Mouse (Mus musculus) C2C12 (cell line): ENCODE measurements around the gene Snai3. TPM values are rescaled to one million over a fixed set of nuclear protein-coding genes. Genes with fewer than 3 reads are reported as not detected.

Experiments
- H3K27me3 ChIP-seq: one replicate; pipeline ENCODE4 v1.6.1; 2011; ENCODE audit not compliant: control insufficient read depth, insufficient read depth, insufficient read length
- H3K36me3 ChIP-seq: one replicate; pipeline ENCODE4 v1.6.1; 2011; ENCODE audit not compliant: control insufficient read depth, insufficient read depth
- H3K4me3 ChIP-seq: one replicate; pipeline ENCODE4 v1.5.1; 2011; ENCODE audit warnings: mild to moderate bottlenecking, control low read depth; ENCODE audit not compliant: poor library complexity, insufficient read depth, severe bottlenecking
- H3K79me2 ChIP-seq: one replicate; pipeline ENCODE4 v1.6.1; 2011; ENCODE audit not compliant: control insufficient read depth, insufficient read depth
- H3K79me3 ChIP-seq: one replicate; pipeline ENCODE4 v1.6.1; 2011; ENCODE audit warnings: low read depth, control low read depth
- H3ac ChIP-seq: one replicate; pipeline ENCODE3; 2011; ENCODE audit warnings: low read depth; ENCODE audit not compliant: control insufficient read depth, insufficient read length
- CEBPB ChIP-seq: IDR thresholded peaks from one replicate; pipeline ENCODE4 v1.6.1; 2011; ENCODE audit warnings: low read depth, mild to moderate bottlenecking, control low read depth, moderate library complexity
- CTCF ChIP-seq: IDR thresholded peaks from one replicate; pipeline ENCODE4 v1.5.1; 2011; ENCODE audit not compliant: control insufficient read depth, insufficient read depth, insufficient read length
- FOSL1 ChIP-seq: IDR thresholded peaks from one replicate; pipeline ENCODE4 v1.8.0; 2011; ENCODE audit warnings: mild to moderate bottlenecking, low read length; ENCODE audit not compliant: poor library complexity, insufficient read depth, severe bottlenecking
- MAX ChIP-seq: IDR thresholded peaks from one replicate; pipeline ENCODE4 v1.6.1; 2011; ENCODE audit warnings: mild to moderate bottlenecking, control low read depth
- MYOD1 ChIP-seq: IDR thresholded peaks from one replicate; pipeline ENCODE4 v1.6.1; 2011; ENCODE audit warnings: low read depth; ENCODE audit not compliant: control insufficient read depth, insufficient read length
- MYOG ChIP-seq: IDR thresholded peaks from one replicate; pipeline ENCODE4 v1.6.1; 2011; ENCODE audit not compliant: control insufficient read depth, insufficient read length; ENCODE audit errors: extremely low read depth
- USF1 ChIP-seq: IDR thresholded peaks from one replicate; pipeline ENCODE4 v1.6.1; 2011; ENCODE audit warnings: low read depth, mild to moderate bottlenecking, control low read depth, moderate library complexity
- microRNA-seq: library from miRNA; unstranded; fragments of <30 nt; microRNA quantifications from one replicate; pipeline ENCODE4, GENCODE M21; 2019; ENCODE audit warnings: borderline microRNAs expressed
- polyA plus RNA-seq: library from polyadenylated mRNA; unstranded; fragments of >200 nt; fragmentation: generic; extraction: Trizol; gene quantifications from one replicate; pipeline ENCODE4 v1.2.1, GENCODE M21; 2012; ENCODE audit warnings: missing spikeins

The Snai3 gene
- polyA plus RNA-seq, 1 experiment = 0.08 TPM

- no peaks in the 10 kb centered on the region for H3K27me3 ChIP-seq
- H3K79me2 ChIP-seq = no peaks in the 10 kb centered on the region
- peaks cover 99% of the 10 kb centered on the region for H3K36me3 ChIP-seq
- H3K79me3 ChIP-seq = no peaks in the 10 kb centered on the region
- TF ChIP-seq FOSL1 (no peak), USF1 (no peak), MAX (no peak), CEBPB (no peak), MYOG (no peak), MYOD1 (no peak), CTCF (no peak)
- H3K4me3 ChIP-seq = no peak overlapping the region
- no peak overlapping the region for H3ac ChIP-seq
These were observed 52.9 kb downstream of the Snai3 start for GRCm38 (mm10) chr8:122407678-122408077.

- Histone ChIP-seq H3ac (no peak overlapping the region), H3K27me3 (no peaks in the 10 kb centered on the region), H3K36me3 (peaks cover 99% of the 10 kb centered on the region), H3K4me3 (no peak overlapping the region), H3K79me3 (no peaks in the 10 kb centered on the region), H3K79me2 (no peaks in the 10 kb centered on the region)
- TF ChIP-seq USF1 = no peak
- TF ChIP-seq CTCF = no peak
- no peak for TF ChIP-seq MYOG
- no peak for TF ChIP-seq MYOD1
- no peak for TF ChIP-seq FOSL1
- TF ChIP-seq CEBPB = no peak
- no peak for TF ChIP-seq MAX
These were observed 55.3 kb downstream of the Snai3 start for GRCm38 (mm10) chr8:122405146-122405805.

Small RNA genes within 50 kb of the gene (microRNA-seq; reads per million reads assigned to microRNA genes)
- gene Gm24366 = not detected

Other genes starting within 250 kb of the Snai3 start
- gene Zfpm1, start 178.6 kb downstream of the Snai3 start, polyA plus RNA-seq = 20.7 TPM
- 0.07 TPM for gene Trhr2, start 100.0 kb downstream of the Snai3 start, polyA plus RNA-seq
- gene Zc3h18, start 84.1 kb downstream of the Snai3 start, polyA plus RNA-seq = 43.5 TPM
- gene Il17c, start 38.7 kb downstream of the Snai3 start, polyA plus RNA-seq = 0.12 TPM
- gene Cyba, start 27.8 kb downstream of the Snai3 start, polyA plus RNA-seq = not detected
- 38.3 TPM for gene Mvd, start 17.3 kb downstream of the Snai3 start, polyA plus RNA-seq
- 22.7 TPM for gene Rnf166, start 15.3 kb upstream of the Snai3 start, polyA plus RNA-seq
- 35.6 TPM for gene Ctu2, start 15.4 kb upstream of the Snai3 start, polyA plus RNA-seq
- gene Piezo1, start 90.6 kb upstream of the Snai3 start, polyA plus RNA-seq = 107 TPM
- gene Cdt1, start 107.3 kb upstream of the Snai3 start, polyA plus RNA-seq = 79.5 TPM
- 615 TPM for gene Aprt, start 116.2 kb upstream of the Snai3 start, polyA plus RNA-seq
- gene Galns, start 150.7 kb upstream of the Snai3 start, polyA plus RNA-seq = 9.8 TPM
- 70.2 TPM for gene Trappc2l, start 150.9 kb upstream of the Snai3 start, polyA plus RNA-seq
- not detected for gene Pabpn1l, start 162.0 kb upstream of the Snai3 start, polyA plus RNA-seq
- 0.15 TPM for gene Cbfa2t3, start 238.4 kb upstream of the Snai3 start, polyA plus RNA-seq